ENCODE assay signal across 8 mouse cellular contexts in the genomic region with DNA sequence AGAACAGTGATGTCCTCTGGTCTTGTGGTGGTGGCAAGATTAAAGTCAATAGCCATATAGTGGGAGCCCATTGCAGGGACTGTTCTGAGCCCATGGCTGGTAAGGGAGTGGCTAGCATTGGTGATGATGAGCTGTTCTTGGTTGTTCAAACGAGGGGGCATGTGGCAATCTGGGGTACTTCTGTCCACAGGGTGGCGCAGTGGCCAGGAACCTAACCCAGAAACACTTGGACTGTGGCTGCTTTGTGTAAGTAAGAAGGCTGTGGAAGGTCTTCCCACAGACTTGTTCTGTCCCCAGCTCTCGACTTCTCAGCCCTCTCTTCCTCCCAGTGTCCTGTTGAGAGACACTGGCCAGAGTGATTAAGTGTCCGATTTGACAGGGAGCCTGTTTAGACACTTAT. TPM values are rescaled to one million over a fixed set of nuclear protein-coding genes. Genes with fewer than 3 reads are reported as not detected.
DNase-seq lines count a peak whose midpoint lies in the region; ATAC-seq and TF ChIP-seq lines count a peak whose summit lies in the region.

No protein-coding gene starts in this region.

- H3K4me3 ChIP-seq in thymus, adult 2 months (ENCODE audit: control insufficient read depth, insufficient read depth, low read length), result no peak overlapping the region
- H3K4me3 ChIP-seq in forebrain, embryonic 11.5 days (ENCODE audit: low read depth, low read length), result 0 out of 2 replicates have a peak overlapping the region, but pooled peaks have one; percentile 6
- no peak overlapping the region for H3K4me3 ChIP-seq in liver, postnatal 0 days (ENCODE audit: low read depth, low read length)

- H3K4me2 ChIP-seq in forebrain, embryonic 11.5 days (ENCODE audit: low read depth, low read length, severe bottlenecking), result peak overlapping the region; percentile 42
- no peak overlapping the region for H3K4me2 ChIP-seq in liver, postnatal 0 days (ENCODE audit: low read depth, low read length)

- peak; percentile 53; the same call in 1 of the 2 replicates for ATAC-seq in forebrain, embryonic 11.5 days (replicated peaks; ENCODE audit: low FRiP score)
- peak; percentile 25; the same call in 1 of the 2 replicates for ATAC-seq in liver, postnatal 0 days

- no peak for TF ChIP-seq CTCF in thymus, adult 2 months (IDR thresholded peaks at IDR 0.05; ENCODE audit: borderline replicate concordance, control insufficient read depth, extremely low read depth, insufficient read depth, low read length, poor library complexity)
- TF ChIP-seq CTCF in liver, postnatal 0 days (IDR thresholded peaks at IDR 0.05; ENCODE audit: low read depth), result peak; percentile 71

- no peaks in the 10 kb centered on the region for H3K36me3 ChIP-seq in thymus, adult 2 months (ENCODE audit: control insufficient read depth, insufficient read depth, low read length)
- H3K36me3 ChIP-seq in forebrain, embryonic 11.5 days (ENCODE audit: control insufficient read depth, insufficient read depth, low read length), result no peaks in the 10 kb centered on the region
- H3K36me3 ChIP-seq in liver, postnatal 0 days (replicated peaks; ENCODE audit: insufficient read depth, low read length), result no peaks in the 10 kb centered on the region

- H3K4me1 ChIP-seq in thymus, adult 2 months (replicated peaks; ENCODE audit: control insufficient read depth, insufficient read depth, low read length), result no peaks in the 10 kb centered on the region
- 0 out of 2 replicates have a peak, but pooled peaks cover 3% of the 10 kb centered on the region for H3K4me1 ChIP-seq in forebrain, embryonic 11.5 days (replicated peaks; ENCODE audit: control insufficient read depth, insufficient read depth, low read length)
- no peaks in the 10 kb centered on the region for H3K4me1 ChIP-seq in liver, postnatal 0 days (ENCODE audit: insufficient read depth)

- H3K27ac ChIP-seq in thymus, adult 2 months (ENCODE audit: control insufficient read depth, insufficient read depth, low read length), result no peak overlapping the region
- no peak overlapping the region for H3K27ac ChIP-seq in forebrain, embryonic 11.5 days (ENCODE audit: low read depth, low read length)
- H3K27ac ChIP-seq in liver, postnatal 0 days (ENCODE audit: low read depth), result no peak overlapping the region

- H3K27me3 ChIP-seq in thymus, adult 2 months (ENCODE audit: control insufficient read depth, insufficient read depth, low read length), result no peaks in the 10 kb centered on the region; the same call in 1 of the 2 replicates
- H3K27me3 ChIP-seq in forebrain, embryonic 11.5 days (ENCODE audit: control insufficient read depth, insufficient read depth, low read length), result no peaks in the 10 kb centered on the region; the same call in 1 of the 2 replicates
- peaks cover 30% of the 10 kb centered on the region for H3K27me3 ChIP-seq in liver, postnatal 0 days (ENCODE audit: insufficient read depth, low read length)

- H3K9ac ChIP-seq in forebrain, embryonic 11.5 days (ENCODE audit: low read length), result peak overlapping the region; percentile 14; the same call in 1 of the 2 replicates
- no peak overlapping the region for H3K9ac ChIP-seq in liver, postnatal 0 days (replicated peaks)

- DNase-seq in thymus, adult 2 months, result peak; percentile 30
- no peak for DNase-seq in thymus, adult 18-20 months
- peak; percentile 47 for DNase-seq in c-Kit-positive CD71-negative TER-119-negative erythroid progenitor cells, embryonic 14.5 days (ENCODE audit: low read depth)
- peak; percentile 86 for DNase-seq in forebrain, embryonic 11.5 days (ENCODE audit: low spot score)
- peak; percentile 56 for DNase-seq in induced T-regulatory cell, adult 2 months (ENCODE audit: low read depth)
- DNase-seq in liver, postnatal 0 days, result peak; percentile 56
- DNase-seq in retina, embryonic 14.5 days (ENCODE audit: low spot score), result peak; percentile 82
- no peak for DNase-seq in spleen, postnatal 14 days (ENCODE audit: low spot score in 2 of 2)

- no peaks in the 10 kb centered on the region for H3K9me3 ChIP-seq in forebrain, embryonic 11.5 days (ENCODE audit: control insufficient read depth, low read length)
- H3K9me3 ChIP-seq in liver, postnatal 0 days (ENCODE audit: low read length), result no peaks in the 10 kb centered on the region

- no peak for TF ChIP-seq EP300 in liver, postnatal 0 days (IDR thresholded peaks at IDR 0.05; ENCODE audit: low read depth)

- TF ChIP-seq POLR2A in thymus, adult 2 months (IDR thresholded peaks at IDR 0.05; ENCODE audit: control insufficient read depth, extremely low read depth, insufficient read depth, low read length, poor library complexity), result no peak

- WGBS in thymus, adult 2 months, result 13% methylated on average over 4 of the region's 4 CpGs
- 15% methylated on average over 4 of the region's 4 CpGs for WGBS in forebrain, embryonic 11.5 days
- WGBS in liver, postnatal 0 days (ENCODE audit: insufficient replicate concordance), result 19% methylated on average over 4 of the region's 4 CpGs

RNA-seq across cellular contexts. Expression of gene Kcnn3, which starts 9.0 kb away (rescaled TPM):
- 1.6 and 2.4 TPM in 2 replicates for polyA plus RNA-seq in thymus, adult 2 months (2012; rRNA removed)
- polyA plus RNA-seq in forebrain, embryonic 11.5 days (2014; fragmentation: Nextera tagmentation; extraction: Ambion mirVana), result 1.3 and 1.8 TPM in 2 replicates
- polyA plus RNA-seq in liver, postnatal 0 days (2015; fragmentation: Nextera tagmentation; extraction: Ambion mirVana), result 0.04 TPM in 2 replicates

RNA-seq across cellular contexts. Expression of gene Pmvk, which starts 56.6 kb away (rescaled TPM):
- 20.0 and 22.6 TPM in 2 replicates for polyA plus RNA-seq in thymus, adult 2 months (2012; rRNA removed)
- 62.5 and 71.1 TPM in 2 replicates for polyA plus RNA-seq in forebrain, embryonic 11.5 days (2014; fragmentation: Nextera tagmentation; extraction: Ambion mirVana)
- polyA plus RNA-seq in liver, postnatal 0 days (2015; fragmentation: Nextera tagmentation; extraction: Ambion mirVana), result 13.4 and 13.8 TPM in 2 replicates

Comparison
In these comparisons a context has a peak if more than half of its experiments do, and no peak if none do; other contexts are left out.
1. DNase-seq: peak in thymus, adult 2 months (single experiment), c-Kit-positive CD71-negative TER-119-negative erythroid progenitor cells, embryonic 14.5 days (single experiment), forebrain, embryonic 11.5 days (single experiment), induced T-regulatory cell, adult 2 months (single experiment), liver, postnatal 0 days (single experiment) and retina, embryonic 14.5 days (single experiment); none in thymus, adult 18-20 months (0 of 2) and spleen, postnatal 14 days (0 of 2).